Mouse (Mus musculus) embryonic facial prominence, embryonic 12.5 days (tissue): ENCODE measurements around the gene Gm6034. TPM values are rescaled to one million over a fixed set of nuclear protein-coding genes. Genes with fewer than 3 reads are reported as not detected.
A peak's percentile ranks its signal among the peaks of the same experiment; 100 is the strongest.
"Not testable (repeated sequence)": the region's sequence is repeated elsewhere in the genome, so short reads cannot be mapped to it uniquely, and the experiment has no call there.

Experiments
- ATAC-seq: fragments of 200-750 bp; cut with Nextera tagmentation; 2 replicates; pipeline ENCODE4 v1.8.0; 2017; ENCODE audit not compliant: insufficient number of reproducible peaks, insufficient read depth, low FRiP score, low TSS enrichment
- H3K27ac ChIP-seq: fragments of 300-500 bp; sonication (generic); 2 replicates; pipeline ENCODE4 v1.5.1; 2016; ENCODE audit warnings: mild to moderate bottlenecking
- H3K27me3 ChIP-seq: fragments of 300-500 bp; sonication (generic); 2 replicates; pipeline ENCODE4 v1.6.1; 2016; ENCODE audit warnings: mild to moderate bottlenecking, moderate library complexity
- H3K36me3 ChIP-seq: fragments of 300-500 bp; sonication (generic); 2 replicates; pipeline ENCODE4 v1.6.1; 2016; ENCODE audit warnings: mild to moderate bottlenecking
- H3K4me1 ChIP-seq: fragments of 300-500 bp; sonication (generic); 2 replicates; pipeline ENCODE4 v1.6.1; 2016
- H3K4me2 ChIP-seq: fragments of 300-500 bp; sonication (generic); replicated peaks from 2 replicates; pipeline ENCODE4 v1.6.1; 2016; ENCODE audit warnings: mild to moderate bottlenecking, moderate library complexity
- H3K4me3 ChIP-seq: fragments of 300-500 bp; sonication (generic); 2 replicates; pipeline ENCODE4 v1.5.1; 2016; ENCODE audit warnings: mild to moderate bottlenecking
- H3K9ac ChIP-seq: fragments of 300-500 bp; sonication (generic); 2 replicates; pipeline ENCODE4 v1.6.1; 2016; ENCODE audit warnings: mild to moderate bottlenecking, moderate library complexity
- H3K9me3 ChIP-seq: fragments of 300-500 bp; sonication (generic); 2 replicates; pipeline ENCODE4 v1.6.1; 2016; ENCODE audit warnings: mild to moderate bottlenecking, moderate library complexity
- WGBS: fragments of 180-500 bp; shearing (Covaris S2); methylation state at CpG from one replicate; pipeline ENCODE4 v1.1.7; 2016; 5-methylcytosine and 5-hydroxymethylcytosine counted together
- polyA plus RNA-seq: library from polyadenylated mRNA; unstranded; fragments of >200 nt; fragmentation: Nextera tagmentation; extraction: Ambion mirVana; gene quantifications from 2 replicates; pipeline ENCODE4 v1.2.1, GENCODE M21; 2016

Gene Gm6034
- polyA plus RNA-seq, result not detected in 2 replicates

GRCm38 (mm10) chr17:36042610-36043169 is at the start of gene Gm6034, which contains the start of gene H2-T22:
TSS of gene Gm6034 (plus strand) at chr17:36042961.
TSS of gene H2-T22 (minus strand) at chr17:36042747.
- not testable (repeated sequence) for H3K9me3 ChIP-seq, H3K27ac ChIP-seq, H3K36me3 ChIP-seq, H3K27me3 ChIP-seq, H3K4me1 ChIP-seq
- ATAC-seq, result peak; percentile 95
- 2% methylated on average over 12 of the region's 12 CpGs for WGBS
- Histone ChIP-seq H3K9ac (peak within 1 kb of the TSS; percentile 60), H3K4me2 (peak within 1 kb of the TSS; percentile 73), H3K4me3 (peak within 1 kb of the TSS; percentile 39)

- Histone ChIP-seq H3K27me3 (no peaks in the 10 kb centered on the region), H3K9ac (no peak overlapping the region), H3K4me3 (peak overlapping the region; percentile 16; the same call in 1 of the 2 replicates), H3K9me3 (no peaks in the 10 kb centered on the region), H3K4me2 (peak overlapping the region; percentile 65), H3K36me3 (peaks cover 12% of the 10 kb centered on the region), H3K4me1 (peaks cover 9% of the 10 kb centered on the region), H3K27ac (no peak overlapping the region)
- peak; percentile 73 for ATAC-seq
- 8% methylated on average over 17 of the region's 17 CpGs for WGBS
These were observed 49.1 kb upstream of the Gm6034 start for GRCm38 (mm10) chr17:35993675-35994074.

- no peak overlapping the region for H3K27ac ChIP-seq
- peaks cover 5% of the 10 kb centered on the region; the same call in 1 of the 2 replicates for H3K36me3 ChIP-seq
- WGBS, result 3% methylated on average over 31 of the region's 31 CpGs
- H3K9me3 ChIP-seq, result no peaks in the 10 kb centered on the region
- peak overlapping the region; percentile 65 for H3K4me2 ChIP-seq
- H3K4me1 ChIP-seq, result peaks cover 9% of the 10 kb centered on the region
- H3K9ac ChIP-seq, result peak overlapping the region; percentile 61
- H3K4me3 ChIP-seq, result peak overlapping the region; percentile 60
- H3K27me3 ChIP-seq, result no peaks in the 10 kb centered on the region
- peak; percentile 53; the same call in 1 of the 2 replicates for ATAC-seq
These were observed 48.4 kb upstream of the Gm6034 start for GRCm38 (mm10) chr17:35994175-35994878.

GRCm38 (mm10) chr17:35994879-35995240 is 47.9 kb upstream of the Gm6034 start:
- no peak for ATAC-seq
- no peaks in the 10 kb centered on the region for H3K27me3 ChIP-seq
- H3K9me3 ChIP-seq, result no peaks in the 10 kb centered on the region
- H3K4me3 ChIP-seq, result peak overlapping the region; percentile 60
- no peak overlapping the region for H3K27ac ChIP-seq
- H3K36me3 ChIP-seq, result no peaks in the 10 kb centered on the region
- peaks cover 9% of the 10 kb centered on the region for H3K4me1 ChIP-seq
- 5% methylated on average over 14 of the region's 14 CpGs for WGBS
- peak overlapping the region; percentile 61 for H3K9ac ChIP-seq
- H3K4me2 ChIP-seq, result peak overlapping the region; percentile 65

- Histone ChIP-seq H3K4me2 (no peak overlapping the region), H3K36me3 (no peaks in the 10 kb centered on the region), H3K9me3 (no peaks in the 10 kb centered on the region), H3K4me1 (peaks cover 9% of the 10 kb centered on the region), H3K9ac (no peak overlapping the region), H3K27me3 (no peaks in the 10 kb centered on the region), H3K27ac (no peak overlapping the region), H3K4me3 (no peak overlapping the region)
- ATAC-seq, result no peak
- WGBS, result 3% methylated on average over 11 of the region's 11 CpGs
These were observed 45.8 kb upstream of the Gm6034 start for GRCm38 (mm10) chr17:35996949-35997348.

- Histone ChIP-seq H3K27ac (no peak overlapping the region), H3K4me1 (peaks cover 9% of the 10 kb centered on the region), H3K9me3 (no peaks in the 10 kb centered on the region), H3K36me3 (no peaks in the 10 kb centered on the region), H3K9ac (no peak overlapping the region), H3K27me3 (no peaks in the 10 kb centered on the region), H3K4me2 (no peak overlapping the region), H3K4me3 (no peak overlapping the region)
- 56% methylated on average over 12 of the region's 12 CpGs for WGBS
- no peak for ATAC-seq
These were observed 44.8 kb upstream of the Gm6034 start for GRCm38 (mm10) chr17:35997713-35998510.

GRCm38 (mm10) chr17:35998545-35999305 is 44.0 kb upstream of the Gm6034 start:
- no peaks in the 10 kb centered on the region for H3K36me3 ChIP-seq
- no peak for ATAC-seq
- WGBS, result 83% methylated on average over 6 of the region's 6 CpGs
- H3K27ac ChIP-seq, result no peak overlapping the region
- H3K4me3 ChIP-seq, result no peak overlapping the region
- no peak overlapping the region for H3K4me2 ChIP-seq
- no peaks in the 10 kb centered on the region for H3K9me3 ChIP-seq
- peaks cover 9% of the 10 kb centered on the region for H3K4me1 ChIP-seq
- H3K9ac ChIP-seq, result no peak overlapping the region
- no peaks in the 10 kb centered on the region for H3K27me3 ChIP-seq

GRCm38 (mm10) chr17:35999356-35999755 is 43.4 kb upstream of the Gm6034 start:
- H3K4me1 ChIP-seq, result peaks cover 9% of the 10 kb centered on the region
- 86% methylated on average over 7 of the region's 7 CpGs for WGBS
- ATAC-seq, result no peak

GRCm38 (mm10) chr17:36000349-36000748 is 42.4 kb upstream of the Gm6034 start:
- no peak for ATAC-seq
- H3K4me1 ChIP-seq, result peaks cover 6% of the 10 kb centered on the region
- no peaks in the 10 kb centered on the region for H3K9me3 ChIP-seq
- no peaks in the 10 kb centered on the region for H3K36me3 ChIP-seq
- no peak overlapping the region for H3K4me2 ChIP-seq
- H3K27ac ChIP-seq, result no peak overlapping the region
- H3K4me3 ChIP-seq, result no peak overlapping the region
- H3K27me3 ChIP-seq, result no peaks in the 10 kb centered on the region
- H3K9ac ChIP-seq, result no peak overlapping the region
- WGBS, result 91% methylated on average over 4 of the region's 4 CpGs

More at GRCm38 (mm10) chr17:35999356-35999755, 43.4 kb upstream of the Gm6034 start:
- no peak overlapping the region for H3K27ac ChIP-seq
- H3K9ac ChIP-seq, result no peak overlapping the region
- no peaks in the 10 kb centered on the region for H3K36me3 ChIP-seq
- no peaks in the 10 kb centered on the region for H3K27me3 ChIP-seq
- H3K9me3 ChIP-seq, result no peaks in the 10 kb centered on the region
- no peak overlapping the region for H3K4me2 ChIP-seq
- H3K4me3 ChIP-seq, result no peak overlapping the region

- no peaks in the 10 kb centered on the region for H3K9me3 ChIP-seq
- no peak for ATAC-seq
- H3K9ac ChIP-seq, result no peak overlapping the region
- H3K27me3 ChIP-seq, result no peaks in the 10 kb centered on the region
- H3K4me2 ChIP-seq, result no peak overlapping the region
- no peak overlapping the region for H3K4me3 ChIP-seq
- H3K27ac ChIP-seq, result no peak overlapping the region
- 94% methylated on average over 12 of the region's 12 CpGs for WGBS
- 0 out of 2 replicates have a peak, but pooled peaks cover 3% of the 10 kb centered on the region for H3K4me1 ChIP-seq
- H3K36me3 ChIP-seq, result no peaks in the 10 kb centered on the region
These were observed 41.5 kb upstream of the Gm6034 start for GRCm38 (mm10) chr17:36001121-36001897.
